Mouse (Mus musculus): ENCODE data around the gene Ldb2. TPM values are rescaled to one million over a fixed set of nuclear protein-coding genes. Genes with fewer than 3 reads are reported as not detected.

The Ldb2 gene
- 8.8 and 9.6 TPM in 2 replicates for polyA plus RNA-seq (2012; rRNA removed)

DNA sequence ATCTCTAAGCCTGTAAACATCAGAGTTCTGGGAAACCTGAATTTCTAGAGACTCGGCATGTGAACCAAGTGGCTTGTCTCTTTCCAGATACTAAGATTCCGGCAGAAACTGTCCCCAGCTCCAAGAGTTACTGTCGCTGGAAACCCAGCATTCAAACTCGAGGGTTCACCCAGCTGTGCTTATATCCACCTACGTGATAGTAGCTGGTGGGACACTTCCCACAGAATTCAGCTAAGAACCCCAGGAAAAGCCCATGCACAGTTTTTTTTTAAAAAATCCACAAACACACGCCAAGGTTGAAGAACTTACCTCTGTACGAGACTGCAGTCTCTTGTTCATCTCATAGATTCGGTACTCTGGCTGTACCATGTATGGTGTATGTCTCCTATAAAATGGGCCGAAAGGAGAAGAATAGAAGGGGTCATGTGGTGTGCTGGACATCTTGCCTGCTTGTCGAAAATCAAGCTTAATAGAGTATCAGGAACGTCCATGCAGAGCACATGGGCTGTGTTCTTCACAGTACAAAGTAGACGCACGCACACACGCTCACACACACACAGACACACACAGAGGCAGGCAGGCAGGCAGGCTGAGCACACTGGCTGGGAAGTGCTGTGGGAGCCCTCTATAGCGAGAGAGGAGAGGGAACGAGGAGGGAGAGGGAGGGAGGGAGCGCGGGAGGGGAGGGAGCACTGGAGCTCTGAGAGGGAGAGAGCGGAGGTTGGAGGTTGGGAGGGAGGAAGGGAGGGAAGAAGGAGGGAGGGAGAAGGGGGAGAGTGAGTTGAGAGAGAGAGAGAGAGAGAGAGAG, at the start of gene Ldb2:
Gene Ldb2, minus strand, starts transcription at position 628 of the 808 bp plus-strand sequence.

Data from colon, adult 2 months (tissue).